Mouse (Mus musculus) bone marrow macrophage, adult 2 months (primary cell): ENCODE results near the gene Fcho1.

Experiments
- CTCF ChIP-seq: IDR thresholded peaks from 2 replicates; pipeline ENCODE4 v1.5.1; 2012; ENCODE audit warnings: low read depth, mild to moderate bottlenecking, low read length, moderate library complexity
- POLR2A ChIP-seq: IDR thresholded peaks from 2 replicates; pipeline ENCODE4 v1.6.1; 2012; ENCODE audit warnings: mild to moderate bottlenecking, low read depth, low read length, borderline replicate concordance

- TF ChIP-seq POLR2A, result no peak
- no peak for TF ChIP-seq CTCF
Measured at GRCm38 (mm10) chr8:71758816-71759215, 33.3 kb upstream of the Fcho1 start.
